Mouse (Mus musculus) erythroblast, embryonic 14.5 days (primary cell): ENCODE results near the gene Mrpl45. TPM values are rescaled to one million over a fixed set of nuclear protein-coding genes. Genes with fewer than 3 reads are reported as not detected.
"Not testable (repeated sequence)": the region's sequence is repeated elsewhere in the genome, so short reads cannot be mapped to it uniquely, and the experiment has no call there.

ENCODE experiments used
- H3K27me3 ChIP-seq: 2 replicates; pipeline ENCODE4 v1.6.1; 2012; ENCODE audit warnings: inconsistent platforms; ENCODE audit not compliant: control insufficient read depth
- H3K36me3 ChIP-seq: 2 replicates; pipeline ENCODE4 v1.6.1; 2012; ENCODE audit warnings: mild to moderate bottlenecking, inconsistent platforms; ENCODE audit not compliant: control insufficient read depth
- H3K4me1 ChIP-seq: 2 replicates; pipeline ENCODE4 v1.6.1; 2012; ENCODE audit warnings: inconsistent platforms; ENCODE audit not compliant: control insufficient read depth
- H3K4me3 ChIP-seq: replicated peaks from 2 replicates; pipeline ENCODE3; 2012; ENCODE audit warnings: moderate library complexity, mild to moderate bottlenecking, inconsistent platforms
- H3K9me3 ChIP-seq: 2 replicates; pipeline ENCODE4 v1.6.1; 2012; ENCODE audit warnings: low read length, inconsistent platforms, mixed read lengths; ENCODE audit not compliant: control insufficient read depth
- GATA1 ChIP-seq: IDR thresholded peaks from 2 replicates; pipeline ENCODE4 v1.6.1; 2012; ENCODE audit warnings: low read length, inconsistent platforms, mixed read lengths
- TAL1 ChIP-seq: IDR thresholded peaks from 3 replicates; pipeline ENCODE4 v1.6.1; 2012; ENCODE audit warnings: low read length, inconsistent platforms, mixed read lengths
- polyA plus RNA-seq: library from polyadenylated mRNA; stranded (reverse); fragments of >175 nt; gene quantifications from 2 replicates; pipeline ENCODE4 v1.2.3, GENCODE M21; 2012

Mrpl45 gene
- polyA plus RNA-seq, 1 experiment = 0.55 TPM

DNA sequence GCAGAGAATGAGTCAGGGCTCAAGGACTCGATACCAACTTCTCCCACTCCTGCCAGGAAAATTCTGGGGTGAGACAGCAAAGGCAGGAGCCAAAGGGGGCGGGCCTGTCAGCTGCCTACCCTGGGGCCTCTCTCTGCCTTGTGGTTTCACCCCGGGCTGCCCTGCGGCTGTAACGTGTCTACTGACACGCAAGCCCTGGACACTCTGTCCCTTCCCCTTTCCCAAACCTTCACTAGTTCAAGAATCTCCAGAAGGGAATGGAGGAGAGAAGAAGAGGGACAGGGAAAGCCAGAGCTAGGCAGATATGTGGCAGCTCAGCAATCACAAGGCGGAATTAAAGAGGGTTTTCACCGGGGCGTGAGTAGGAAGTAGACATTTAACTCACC is 6.1 kb upstream of the Mrpl45 start:
- peaks cover 36% of the 10 kb centered on the region for H3K27me3 ChIP-seq
- no peak for TF ChIP-seq TAL1
- no peak for TF ChIP-seq GATA1
- H3K4me1 ChIP-seq = peaks cover 18% of the 10 kb centered on the region
- peak overlapping the region; percentile 40 for H3K4me3 ChIP-seq
- H3K9me3 ChIP-seq = no peaks in the 10 kb centered on the region
- no peaks in the 10 kb centered on the region for H3K36me3 ChIP-seq

DNA sequence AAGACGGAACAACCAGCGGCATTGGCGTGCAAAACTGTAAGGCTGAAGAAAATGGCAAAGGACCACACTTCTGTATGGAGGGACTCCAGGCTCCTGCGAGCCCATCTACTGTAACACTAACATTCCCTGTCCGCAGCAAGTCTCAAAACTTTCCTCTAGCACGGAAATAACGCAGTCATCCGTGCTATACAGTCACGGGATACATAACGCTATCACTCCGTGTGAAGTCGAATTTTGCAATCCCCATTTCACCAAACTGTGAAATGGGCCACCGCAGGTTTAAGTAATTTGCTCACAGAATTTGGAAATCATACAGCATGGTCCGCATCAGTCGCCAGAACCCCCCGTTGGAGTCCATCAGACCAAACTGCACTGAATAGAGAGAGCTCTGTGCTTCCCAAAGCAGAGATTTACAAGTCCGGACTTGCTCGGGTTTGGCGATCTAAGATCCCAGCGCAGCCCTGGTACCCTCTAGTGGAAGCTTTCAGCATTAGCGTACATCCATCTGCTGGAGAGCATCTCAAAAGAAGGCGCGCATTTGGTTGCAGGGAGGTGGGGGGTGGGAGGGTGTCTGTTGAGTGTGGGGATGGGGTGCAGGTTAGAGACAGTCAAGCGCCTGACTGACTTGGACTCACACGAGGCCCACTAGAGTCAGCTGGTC is 5.5 kb upstream of the Mrpl45 start:
- no peak for TF ChIP-seq TAL1
- TF ChIP-seq GATA1 = no peak
- H3K4me1 ChIP-seq = peaks cover 23% of the 10 kb centered on the region
- no peaks in the 10 kb centered on the region for H3K9me3 ChIP-seq
- H3K27me3 ChIP-seq = peaks cover 36% of the 10 kb centered on the region
- peak overlapping the region; percentile 40 for H3K4me3 ChIP-seq
- H3K36me3 ChIP-seq = no peaks in the 10 kb centered on the region

DNA sequence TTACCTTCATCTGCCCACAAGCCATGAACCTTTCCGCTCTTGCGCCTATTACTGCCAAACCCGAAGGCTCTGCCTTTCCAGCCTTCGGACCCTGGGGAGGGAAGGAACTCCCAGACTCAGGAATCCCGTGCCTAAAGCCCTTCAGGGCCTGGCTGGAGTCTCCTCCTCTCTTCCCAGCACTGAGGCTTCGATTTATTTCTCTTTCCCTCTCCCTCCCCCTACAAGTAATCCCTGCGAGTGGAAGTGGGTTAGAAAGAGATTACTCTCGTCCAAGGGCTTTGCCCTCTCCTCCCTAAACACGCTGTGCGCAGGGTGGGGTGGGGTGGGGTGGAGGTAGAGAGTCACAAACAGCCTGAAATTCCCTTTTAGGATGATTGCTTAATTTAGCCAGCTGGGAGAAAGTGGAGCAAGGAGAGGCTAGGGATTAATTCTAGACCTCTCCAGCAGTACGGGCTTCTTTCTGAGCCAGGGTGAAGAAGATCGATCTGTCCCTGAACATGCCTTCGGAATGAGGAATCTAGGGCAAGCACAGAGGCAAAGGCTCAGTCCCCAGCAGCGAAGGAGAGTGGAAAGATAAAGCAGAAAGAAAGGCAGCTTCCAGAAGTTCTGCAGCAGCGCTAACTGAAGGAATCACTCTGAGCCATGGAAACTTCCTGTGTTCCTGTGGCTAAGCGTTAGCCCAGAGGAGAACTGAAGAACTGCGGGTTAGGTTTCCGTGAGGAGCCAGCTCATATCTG is 4.5 kb upstream of the Mrpl45 start:
- Histone ChIP-seq H3K4me1 (peaks cover 27% of the 10 kb centered on the region), H3K9me3 (no peaks in the 10 kb centered on the region), H3K27me3 (peaks cover 36% of the 10 kb centered on the region), H3K36me3 (no peaks in the 10 kb centered on the region), H3K4me3 (no peak overlapping the region)
- TF ChIP-seq GATA1 (no peak), TAL1 (no peak)

DNA sequence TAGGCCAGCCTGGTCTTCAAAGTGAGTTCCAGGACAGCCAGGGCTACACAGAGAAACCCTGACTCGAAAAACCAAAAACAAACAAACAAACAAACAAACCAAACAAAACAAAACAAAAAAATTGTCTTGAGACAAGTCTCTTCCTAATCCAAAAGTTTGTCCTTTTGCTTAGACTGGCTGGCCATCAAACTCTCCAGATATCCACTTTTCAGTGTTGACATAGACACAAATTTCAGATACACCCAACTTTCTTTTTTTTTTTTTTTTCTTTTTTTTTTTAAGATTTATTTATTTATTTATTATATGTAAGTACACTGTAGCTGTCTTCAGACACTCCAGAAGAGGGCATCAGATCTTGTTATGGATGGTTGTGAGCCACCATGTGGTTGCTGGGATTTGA is 2.6 kb upstream of the Mrpl45 start:
- H3K4me3 ChIP-seq, H3K36me3 ChIP-seq, H3K9me3 ChIP-seq: not testable (repeated sequence)
- H3K4me1 ChIP-seq = peaks cover 38% of the 10 kb centered on the region
- peaks cover 36% of the 10 kb centered on the region for H3K27me3 ChIP-seq

DNA sequence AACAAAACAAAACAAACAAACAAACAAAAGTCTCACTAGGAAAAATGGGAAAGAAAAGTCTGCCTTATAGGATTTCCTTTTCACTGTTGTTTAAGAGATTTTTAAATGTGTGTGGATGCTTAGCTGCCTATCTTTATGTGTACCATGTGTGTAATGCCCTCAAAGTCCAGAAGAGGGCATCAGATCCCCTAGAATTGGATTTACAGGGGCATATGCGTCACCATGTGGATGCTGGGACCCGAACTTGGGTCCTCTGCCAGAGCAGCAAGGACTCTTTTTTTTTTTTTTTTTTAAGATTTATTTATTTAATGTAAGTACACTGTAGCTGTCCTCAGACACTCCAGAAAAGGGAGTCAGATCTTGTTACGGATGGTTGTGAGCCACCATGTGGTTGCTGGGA is 1.4 kb upstream of the Mrpl45 start:
- TF ChIP-seq TAL1 (no peak), GATA1 (no peak)
- peaks cover 6% of the 10 kb centered on the region for H3K36me3 ChIP-seq

DNA sequence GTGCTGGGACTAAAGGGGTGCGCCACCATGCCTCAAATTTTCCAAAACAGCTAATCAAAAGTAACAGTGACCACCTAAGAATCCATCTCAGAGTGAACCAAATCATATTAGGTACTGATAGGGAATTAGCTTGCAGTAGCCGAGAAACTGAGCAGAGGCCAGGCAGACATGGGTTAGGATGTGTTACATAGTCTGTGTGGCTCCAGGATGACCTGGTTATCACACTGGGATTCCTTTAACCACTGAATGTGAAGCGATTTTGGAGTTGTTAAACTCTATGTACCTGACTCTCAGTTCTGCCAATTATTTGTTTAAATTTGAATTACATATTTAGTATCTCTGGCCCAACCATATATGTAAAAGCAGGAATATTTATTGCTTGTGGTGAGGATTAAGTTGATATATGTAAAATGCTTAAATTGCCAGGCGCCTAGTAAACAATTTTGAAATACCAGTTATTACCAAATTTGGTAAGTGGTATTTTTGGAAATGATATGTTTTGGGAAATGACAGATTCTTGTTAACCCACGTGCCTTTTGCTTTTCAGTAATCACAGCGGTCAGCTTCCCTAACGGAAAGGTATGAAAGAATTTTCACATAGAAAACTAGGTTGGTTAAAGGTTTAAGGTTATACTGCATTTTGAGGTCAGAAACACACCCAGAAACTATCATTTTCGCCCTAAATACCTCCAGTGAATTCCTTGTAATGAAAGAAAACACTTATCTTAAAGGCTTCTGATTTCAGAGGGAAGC is 589 bp upstream of the Mrpl45 start:
- peak overlapping the region; percentile 88 for H3K4me3 ChIP-seq
- no peak for TF ChIP-seq TAL1
- no peak for TF ChIP-seq GATA1
- no peaks in the 10 kb centered on the region for H3K9me3 ChIP-seq
- peaks cover 8% of the 10 kb centered on the region for H3K36me3 ChIP-seq
- peaks cover 30% of the 10 kb centered on the region for H3K4me1 ChIP-seq
- H3K27me3 ChIP-seq = peaks cover 25% of the 10 kb centered on the region

More for the DNA sequence above, 1.4 kb upstream of the Mrpl45 start:
- peaks cover 38% of the 10 kb centered on the region for H3K4me1 ChIP-seq
- H3K9me3 ChIP-seq = no peaks in the 10 kb centered on the region
- peaks cover 33% of the 10 kb centered on the region for H3K27me3 ChIP-seq
- no peak overlapping the region for H3K4me3 ChIP-seq

DNA sequence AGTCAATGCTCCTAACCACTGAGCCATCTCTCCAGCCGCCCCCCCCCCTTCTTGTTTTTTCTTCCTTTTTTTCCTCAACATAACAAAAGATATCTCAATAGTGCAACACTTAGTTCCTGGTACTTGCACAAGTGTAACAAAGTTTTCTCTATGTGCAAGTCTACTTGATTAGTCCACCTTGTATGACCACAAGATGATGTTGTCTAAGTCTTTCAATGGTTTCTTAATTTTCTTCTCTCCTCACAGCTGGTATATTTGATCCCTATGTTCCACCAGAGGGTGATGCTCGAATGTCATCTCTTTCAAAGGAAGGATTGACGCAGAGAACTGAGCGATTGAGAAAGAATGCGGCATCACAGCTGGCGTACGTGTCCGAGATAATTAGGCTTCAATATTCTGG is 5.7 kb downstream of the Mrpl45 start:
- Histone ChIP-seq H3K27me3 (no peaks in the 10 kb centered on the region), H3K4me1 (peaks cover 9% of the 10 kb centered on the region), H3K36me3 (peaks cover 45% of the 10 kb centered on the region), H3K4me3 (no peak overlapping the region), H3K9me3 (no peaks in the 10 kb centered on the region)
- no peak for TF ChIP-seq TAL1
- no peak for TF ChIP-seq GATA1

DNA sequence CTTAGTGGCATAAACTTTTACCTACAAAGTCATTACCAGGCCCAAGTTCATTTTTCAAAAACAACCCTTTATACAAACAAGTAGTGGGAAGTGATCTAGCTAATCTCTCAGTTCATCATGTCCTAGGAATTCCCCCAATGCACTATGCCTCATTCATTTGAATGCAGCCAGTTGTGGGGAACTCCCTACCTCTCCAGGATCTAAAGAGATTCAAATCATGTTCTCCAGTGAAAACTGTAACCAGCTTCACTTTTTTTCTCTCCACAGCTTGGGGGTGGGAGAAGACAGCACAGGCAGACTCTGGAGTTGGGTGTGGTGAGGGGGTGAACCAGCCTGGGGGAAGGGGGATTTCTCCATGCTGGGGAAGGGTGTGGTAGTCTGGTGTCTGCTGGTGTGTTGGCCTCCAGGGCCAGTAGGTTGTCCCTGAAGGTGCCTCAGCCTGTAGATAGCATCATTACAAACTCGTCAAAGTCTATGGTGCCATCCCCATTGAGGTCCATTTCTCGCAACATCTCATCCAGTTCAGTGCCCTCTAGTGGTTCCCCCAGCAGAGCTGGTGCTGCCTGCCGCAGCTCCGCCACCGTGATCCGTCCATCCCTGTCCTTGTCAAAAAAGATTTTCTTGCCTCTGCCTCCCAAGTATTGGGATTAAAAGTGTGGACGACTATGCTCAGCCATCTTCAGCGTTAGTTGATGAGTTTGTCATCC is 6.5 kb downstream of the Mrpl45 start:
- H3K9me3 ChIP-seq, H3K4me1 ChIP-seq, H3K4me3 ChIP-seq, H3K27me3 ChIP-seq: not testable (repeated sequence)
- peaks cover 53% of the 10 kb centered on the region for H3K36me3 ChIP-seq

DNA sequence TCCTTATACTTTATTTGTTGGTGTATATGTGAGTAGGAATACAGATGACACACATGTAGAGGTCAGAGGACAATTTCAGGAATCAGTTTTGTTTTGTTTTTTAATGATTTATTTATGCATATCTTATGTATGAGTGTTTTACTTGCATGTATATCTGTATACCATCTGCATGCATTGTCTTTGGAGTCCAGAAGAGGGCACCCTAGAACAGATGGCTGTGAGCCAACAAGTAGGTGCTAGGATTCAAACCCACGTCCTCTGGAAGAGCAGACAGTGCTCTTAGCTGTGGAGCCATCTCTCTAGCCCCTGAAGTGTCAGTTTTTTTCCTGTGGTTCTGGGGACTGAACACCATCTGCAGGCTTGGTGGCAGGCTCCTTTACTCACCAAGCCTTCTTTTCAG is 9.7 kb downstream of the Mrpl45 start:
- TF ChIP-seq GATA1 (no peak), TAL1 (no peak)
- peaks cover 74% of the 10 kb centered on the region for H3K36me3 ChIP-seq

More for the DNA sequence above, 9.7 kb downstream of the Mrpl45 start:
- Histone ChIP-seq H3K9me3 (no peaks in the 10 kb centered on the region), H3K27me3 (no peaks in the 10 kb centered on the region), H3K4me1 (no peaks in the 10 kb centered on the region), H3K4me3 (no peak overlapping the region)
